Mouse (Mus musculus) cerebellum, adult 8-10 months (tissue): ENCODE measurements around the gene Dolpp1.
A peak's percentile ranks its signal among the peaks of the same experiment; 100 is the strongest.
"Not testable (repeated sequence)": the region's sequence is repeated elsewhere in the genome, so short reads cannot be mapped to it uniquely, and the experiment has no call there.

Experiments
- DNase-seq: peaks from one replicate; pipeline ENCODE4 v3.0.0; 2022

The Dolpp1 gene

DNA sequence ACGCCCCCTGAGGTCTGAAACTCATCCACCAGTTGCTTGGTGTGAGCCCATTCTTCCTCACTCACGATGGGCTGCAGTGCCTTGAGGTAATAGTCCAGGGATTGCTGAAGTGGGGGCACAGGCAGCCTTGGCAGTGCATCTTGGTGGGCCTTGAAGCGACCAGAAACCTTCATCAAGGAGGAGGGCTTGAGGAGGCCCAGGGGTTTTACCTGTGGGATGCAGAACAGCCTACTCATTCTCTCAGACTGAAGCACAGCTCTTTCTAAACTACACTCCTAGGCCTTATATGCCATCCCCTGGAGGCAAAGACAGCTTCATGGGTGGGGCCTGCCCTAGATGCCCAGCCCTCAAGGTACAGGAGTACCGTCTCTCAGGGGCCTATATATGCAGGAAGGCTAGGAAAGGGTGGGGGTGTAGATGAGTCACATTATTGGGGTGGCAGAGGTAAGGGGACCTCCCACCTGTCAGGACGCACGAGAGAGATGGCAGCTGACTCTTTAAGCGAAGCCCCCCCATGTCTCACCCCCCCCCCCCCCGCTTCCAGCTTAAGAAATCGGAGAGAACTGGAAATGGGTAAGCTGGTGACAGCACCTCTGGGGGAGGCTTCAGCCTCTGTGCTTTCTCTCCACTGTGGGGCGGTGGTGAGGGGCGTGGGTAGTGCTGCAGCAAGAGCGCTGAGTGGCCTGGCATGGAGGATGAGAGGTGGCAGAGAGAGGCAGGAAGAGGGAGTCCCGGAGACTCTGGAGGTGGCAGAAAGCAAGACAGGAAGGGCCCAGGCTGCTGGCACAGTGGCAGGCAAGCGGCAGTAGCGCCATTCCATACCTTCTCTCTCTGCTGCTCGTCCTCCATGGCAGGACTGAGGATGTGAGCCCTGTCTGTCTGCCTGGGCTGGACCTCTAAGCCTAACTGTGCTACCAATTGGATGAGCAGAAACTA lies 21.3 kb downstream of the Dolpp1 start:
- no peak for DNase-seq

GRCm38 (mm10) chr2:30414101-30414500 lies 22.0 kb downstream of the Dolpp1 start:
- DNase-seq: peak; percentile 70

DNA sequence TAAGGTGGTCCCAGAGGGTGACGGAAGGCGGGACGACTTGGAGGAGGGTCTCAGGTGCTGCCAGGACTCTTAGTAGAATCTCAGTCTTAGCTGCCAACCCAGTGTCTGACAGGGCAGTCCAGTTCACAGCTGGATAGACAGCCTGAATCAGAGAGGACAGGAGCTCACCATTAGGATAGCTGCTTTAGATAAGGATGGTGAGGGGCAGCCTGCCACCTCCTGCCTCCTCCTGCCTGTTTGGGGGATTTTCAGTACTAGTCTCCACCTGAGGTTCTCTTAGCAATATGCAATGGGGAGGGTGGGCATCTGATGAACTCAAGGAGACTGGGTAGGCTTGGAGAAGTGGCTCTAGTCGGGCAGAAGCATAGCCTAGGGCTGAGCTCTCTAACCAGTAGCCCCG lies 22.6 kb downstream of the Dolpp1 start:
- no peak for DNase-seq

GRCm38 (mm10) chr2:30415157-30415935 lies 23.3 kb downstream of the Dolpp1 start, which contains the start of gene Crat:
Gene Crat (minus strand): TSS chr2:30415813.
- DNase-seq: peak; percentile 94

DNA sequence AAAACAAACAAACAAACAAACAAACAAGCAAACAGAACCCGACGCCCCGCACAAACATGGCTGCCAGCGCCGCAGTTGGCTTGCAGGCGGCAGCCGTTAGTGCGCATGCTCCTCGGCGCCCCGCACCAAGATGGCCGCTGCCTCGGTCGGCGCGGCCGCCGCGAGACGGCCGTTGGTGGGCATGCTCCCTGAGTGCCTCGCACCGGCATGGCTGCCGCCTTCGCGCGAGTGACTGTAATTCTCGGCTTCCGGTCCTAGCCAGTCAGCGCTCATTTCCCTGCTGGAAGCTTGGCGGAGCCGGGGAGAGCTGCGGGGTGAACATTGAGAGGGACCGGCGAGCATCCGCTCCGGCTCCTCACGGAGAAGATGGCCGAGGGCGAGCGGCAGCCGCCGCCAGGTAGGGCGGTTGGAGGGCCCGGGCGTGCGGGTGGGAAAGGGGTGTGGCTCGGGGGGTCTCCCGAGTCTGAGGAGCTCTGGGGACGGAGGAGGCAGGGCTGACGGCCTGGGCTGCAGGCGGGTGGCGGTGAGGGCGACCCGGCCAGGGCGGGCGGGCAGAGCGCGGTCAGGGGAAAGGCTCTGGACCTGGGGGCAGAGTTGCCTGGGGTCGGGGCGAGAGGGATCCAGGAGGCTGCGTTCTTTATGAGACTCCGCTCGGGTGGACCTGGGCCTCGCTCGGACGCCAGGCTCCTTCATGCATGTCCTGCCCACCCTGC lies 24.0 kb downstream of the Dolpp1 start, which contains the start of gene Ptpa:
Ptpa (plus strand) TSS at position 104 of the 713 bp plus-strand sequence.
- peak; percentile 92 for DNase-seq

DNA sequence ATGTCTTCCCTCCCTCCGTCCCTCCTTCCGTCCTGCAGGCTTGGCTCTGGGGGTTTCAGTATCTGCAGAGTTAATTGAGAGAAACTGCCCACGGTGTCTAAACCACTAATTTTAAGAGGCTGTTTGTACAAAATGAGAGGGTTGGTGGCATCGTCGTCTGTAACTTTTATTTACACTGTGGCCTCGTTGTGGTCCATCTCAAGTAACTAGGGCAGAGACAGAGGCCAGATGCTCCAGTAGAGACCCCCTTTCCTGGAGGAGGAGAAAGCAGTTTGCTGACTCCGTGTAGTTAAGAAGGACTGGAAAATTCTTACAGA lies 24.6 kb downstream of the Dolpp1 start:
- no peak for DNase-seq

DNA sequence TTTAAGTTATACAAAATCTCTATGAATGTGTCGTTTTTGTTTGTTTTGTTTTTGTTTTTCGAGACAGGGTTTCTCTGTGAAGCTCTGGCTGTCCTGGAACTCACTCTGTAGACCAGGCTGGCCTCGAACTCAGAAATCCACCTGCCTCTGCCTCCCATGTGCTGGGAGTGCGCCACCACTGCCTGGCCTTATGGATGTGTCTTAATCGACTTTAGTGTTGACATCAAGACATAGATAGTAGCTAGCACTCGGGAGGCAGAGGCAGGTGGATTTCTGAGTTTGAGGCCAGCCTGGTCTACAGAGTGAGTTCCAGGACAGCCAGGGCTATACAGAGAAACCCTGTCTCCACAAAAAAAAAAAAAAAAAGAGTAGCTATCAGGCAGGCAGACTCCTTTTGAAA lies 25.1 kb downstream of the Dolpp1 start:
- not testable (repeated sequence) for DNase-seq

GRCm38 (mm10) chr2:30417595-30418165 lies 25.6 kb downstream of the Dolpp1 start:
- no peak for DNase-seq

DNA sequence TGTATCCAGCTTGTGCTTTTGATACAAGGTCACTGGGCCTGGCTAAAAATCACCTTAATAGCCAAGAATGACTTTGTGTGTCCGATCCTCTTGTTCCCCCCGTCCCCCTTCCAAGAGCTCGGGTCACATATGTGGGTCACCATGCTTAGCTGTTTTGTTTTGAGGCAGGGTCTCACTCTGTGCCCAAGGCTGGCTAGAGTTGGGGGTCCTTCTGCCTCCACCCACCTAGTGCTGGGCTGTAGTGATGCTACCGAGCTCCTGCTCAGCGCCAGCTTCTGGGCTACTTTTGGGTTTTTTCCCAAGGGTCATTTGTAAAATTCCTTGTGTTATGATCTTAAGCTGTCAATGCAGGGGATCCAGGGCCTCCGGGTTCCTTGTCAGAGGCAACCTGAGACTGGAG lies 26.2 kb downstream of the Dolpp1 start:
- no peak for DNase-seq

GRCm38 (mm10) chr2:30419112-30419511 lies 27.1 kb downstream of the Dolpp1 start:
- DNase-seq: no peak

- no peak for DNase-seq
Measured at GRCm38 (mm10) chr2:30421432-30421831, 29.4 kb downstream of the Dolpp1 start.

- DNase-seq: no peak
Measured at GRCm38 (mm10) chr2:30429156-30429555, 37.1 kb downstream of the Dolpp1 start.

- DNase-seq: peak; percentile 71
Measured at GRCm38 (mm10) chr2:30435326-30436155, 43.5 kb downstream of the Dolpp1 start.

DNA sequence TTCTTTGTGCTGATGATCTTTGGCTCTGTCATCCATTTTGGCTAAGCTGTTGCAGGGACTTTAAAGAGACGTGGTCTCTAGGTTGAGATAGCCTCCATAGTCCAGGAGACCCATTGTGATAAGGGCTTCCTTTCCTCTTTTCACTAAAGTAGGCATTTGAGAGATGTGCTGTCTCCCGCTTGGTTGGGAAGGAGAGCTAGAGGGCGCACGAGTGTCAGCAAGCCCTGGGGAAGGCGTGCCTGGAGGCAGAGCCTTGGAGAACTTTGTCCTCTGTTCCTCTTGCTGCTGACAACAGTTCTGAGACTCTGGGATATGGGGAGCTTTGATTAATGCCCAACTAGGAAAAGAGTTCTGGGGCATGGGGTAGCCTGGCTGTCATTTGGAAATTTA lies 44.1 kb downstream of the Dolpp1 start:
- DNase-seq: no peak

DNA sequence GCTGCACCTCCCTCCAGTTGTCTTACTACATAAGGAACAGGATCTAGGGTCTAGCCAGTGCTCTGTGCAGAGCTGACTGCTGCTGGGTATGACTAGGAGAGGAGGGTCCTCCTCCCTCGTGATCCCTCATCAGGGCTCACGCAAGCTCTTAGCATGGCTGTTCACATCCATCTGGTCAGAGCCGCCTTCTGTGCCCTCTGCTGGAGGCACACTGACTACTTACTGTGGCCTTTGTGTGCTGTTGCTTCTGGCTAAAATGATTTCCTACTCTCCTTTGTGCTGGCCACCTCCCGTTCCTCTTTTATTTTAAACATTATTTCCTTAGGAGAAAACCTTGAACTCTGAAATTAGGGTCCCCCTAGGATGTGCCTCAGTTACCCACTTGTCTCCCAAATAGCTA lies 44.8 kb downstream of the Dolpp1 start:
- DNase-seq: no peak

- DNase-seq: no peak
Measured at GRCm38 (mm10) chr2:30437791-30438190, 45.7 kb downstream of the Dolpp1 start.

- DNase-seq: no peak
Measured at GRCm38 (mm10) chr2:30439631-30440030, 47.6 kb downstream of the Dolpp1 start.

GRCm38 (mm10) chr2:30440211-30440700 lies 48.2 kb downstream of the Dolpp1 start:
- no peak for DNase-seq

DNA sequence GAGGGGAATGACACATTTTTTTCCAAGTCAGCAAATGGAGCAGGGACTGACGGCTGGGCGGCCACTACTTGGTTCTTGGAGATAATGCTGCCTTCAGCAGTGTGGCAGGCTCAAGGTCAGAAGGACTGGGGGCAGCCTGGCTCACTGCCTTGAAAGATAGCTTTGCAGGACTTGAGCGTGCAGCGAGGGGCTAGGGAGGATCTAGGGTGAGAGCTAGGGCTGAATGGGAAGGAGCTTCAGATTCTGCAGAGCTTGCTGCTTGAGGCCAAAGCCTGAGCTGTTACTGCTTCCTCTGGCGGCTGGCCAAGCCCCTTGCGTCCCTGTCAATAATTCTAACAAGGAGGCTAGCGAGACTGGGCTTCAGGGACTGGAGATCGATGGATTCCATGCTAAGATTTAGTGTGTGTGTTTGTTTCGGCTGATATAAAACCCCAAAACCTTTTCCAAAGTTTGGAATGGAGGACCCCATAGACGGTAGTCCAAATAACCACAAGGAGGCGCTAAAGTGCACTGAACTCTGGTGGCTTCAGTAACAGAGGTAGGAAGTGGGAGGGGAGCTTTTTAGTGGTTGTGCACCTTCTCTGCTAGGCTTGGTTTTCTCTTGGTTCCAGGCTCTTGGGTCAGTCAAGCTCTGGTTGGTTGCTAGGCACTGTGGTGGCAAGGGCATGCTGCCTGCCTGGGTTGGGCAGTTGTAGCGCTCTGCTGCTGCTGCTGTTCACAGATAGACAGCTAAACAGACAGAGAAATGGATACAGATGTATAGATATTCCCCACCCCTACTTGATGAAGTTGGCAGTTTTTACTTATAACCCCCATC lies 48.9 kb downstream of the Dolpp1 start:
- peak; percentile 59 for DNase-seq
